Mouse (Mus musculus) heart, embryonic 16.5 days (tissue): ENCODE measurements around the gene Slu7. TPM values are rescaled to one million over a fixed set of nuclear protein-coding genes. Genes with fewer than 3 reads are reported as not detected.

Source experiments
- ATAC-seq: fragments of 200-750 bp; cut with Nextera tagmentation; replicated peaks from 2 replicates; pipeline ENCODE4 v1.8.0; 2017; ENCODE audit warnings: moderate number of reproducible peaks; ENCODE audit not compliant: insufficient read depth, low FRiP score; ENCODE audit errors: extremely low read depth
- H3K27ac ChIP-seq: fragments of 300-500 bp; sonication (generic); 2 replicates; pipeline ENCODE4 v1.5.1; 2014; ENCODE audit warnings: mild to moderate bottlenecking, low read length, control low read depth, moderate library complexity
- H3K27me3 ChIP-seq: fragments of 300-500 bp; sonication (generic); 2 replicates; pipeline ENCODE4 v1.6.1; 2014; ENCODE audit warnings: low read length, mixed read lengths; ENCODE audit not compliant: control insufficient read depth, insufficient read depth
- H3K36me3 ChIP-seq: fragments of 300-500 bp; sonication (generic); 2 replicates; pipeline ENCODE4 v1.6.1; 2014; ENCODE audit not compliant: control insufficient read depth, insufficient read depth
- H3K4me1 ChIP-seq: fragments of 300-500 bp; sonication (generic); 2 replicates; pipeline ENCODE4 v1.6.1; 2014; ENCODE audit warnings: low read length, mixed read lengths; ENCODE audit not compliant: control insufficient read depth, insufficient read depth
- H3K4me2 ChIP-seq: fragments of 300-500 bp; sonication (generic); 2 replicates; pipeline ENCODE4 v1.6.1; 2014; ENCODE audit warnings: low read depth, mild to moderate bottlenecking, control low read depth, low read length
- H3K4me3 ChIP-seq: fragments of 300-500 bp; sonication (generic); 2 replicates; pipeline ENCODE4 v1.5.1; 2014; ENCODE audit warnings: mild to moderate bottlenecking, control low read depth, low read length
- H3K9ac ChIP-seq: fragments of 300-500 bp; sonication (generic); 2 replicates; pipeline ENCODE4 v1.6.1; 2014; ENCODE audit warnings: low read length, control low read depth
- H3K9me3 ChIP-seq: fragments of 300-500 bp; sonication (generic); replicated peaks from 2 replicates; pipeline ENCODE4 v1.6.1; 2016; ENCODE audit warnings: low read length; ENCODE audit not compliant: control insufficient read depth
- WGBS: fragments of 180-500 bp; shearing (Covaris S2); extraction: QIAGEN DNeasy Blood & Tissue Kit; methylation state at CpG from one replicate; pipeline ENCODE4 v1.1.7; 2014; 5-methylcytosine and 5-hydroxymethylcytosine counted together
- polyA plus RNA-seq: library from polyadenylated mRNA; unstranded; fragments of >200 nt; fragmentation: Nextera tagmentation; extraction: Ambion mirVana; gene quantifications from 2 replicates; pipeline ENCODE4 v1.2.1, GENCODE M21; 2015

Slu7 gene
- polyA plus RNA-seq, 1 experiment from 2014 or later: 40.5 TPM

DNA sequence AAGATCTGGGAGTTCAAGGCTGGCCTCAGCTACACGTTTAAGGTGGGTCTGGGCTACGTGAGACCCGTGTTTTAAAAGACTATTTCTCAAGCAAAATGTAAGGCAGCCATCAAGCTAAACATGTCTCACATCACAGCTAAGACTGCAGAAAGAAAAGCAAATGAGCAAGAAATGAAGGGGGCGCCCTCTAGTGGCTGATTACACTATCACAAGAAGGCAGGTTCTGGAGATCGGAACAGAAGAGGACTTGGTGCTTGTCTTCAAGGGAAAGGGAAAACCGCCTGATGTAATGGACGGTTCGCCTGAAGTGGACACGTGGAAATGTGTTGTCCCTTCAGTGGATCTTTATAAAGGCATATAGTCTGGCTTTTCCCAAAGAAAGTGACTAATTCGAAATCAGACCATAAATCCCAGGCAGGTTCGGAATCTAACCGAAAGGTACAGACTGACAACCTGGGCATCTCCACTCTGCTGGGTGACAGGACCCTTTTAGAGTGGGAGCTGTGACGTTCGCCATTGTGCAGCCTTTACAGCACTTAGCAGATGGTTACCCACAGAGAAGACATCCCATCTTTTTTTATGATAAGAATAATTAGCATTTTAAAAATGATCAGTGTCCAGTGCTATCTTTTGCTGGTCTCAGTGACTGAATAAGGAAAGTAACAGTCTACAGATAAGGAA is 20.6 kb upstream of the Slu7 start:
- WGBS: 21% methylated on average over 14 of the region's 14 CpGs
- no peak for ATAC-seq
- no peaks in the 10 kb centered on the region for H3K27me3 ChIP-seq
- no peak overlapping the region for H3K4me2 ChIP-seq
- no peak overlapping the region for H3K9ac ChIP-seq
- no peaks in the 10 kb centered on the region for H3K9me3 ChIP-seq
- no peaks in the 10 kb centered on the region for H3K4me1 ChIP-seq
- no peaks in the 10 kb centered on the region for H3K36me3 ChIP-seq
- H3K27ac ChIP-seq: no peak overlapping the region
- no peak overlapping the region for H3K4me3 ChIP-seq

DNA sequence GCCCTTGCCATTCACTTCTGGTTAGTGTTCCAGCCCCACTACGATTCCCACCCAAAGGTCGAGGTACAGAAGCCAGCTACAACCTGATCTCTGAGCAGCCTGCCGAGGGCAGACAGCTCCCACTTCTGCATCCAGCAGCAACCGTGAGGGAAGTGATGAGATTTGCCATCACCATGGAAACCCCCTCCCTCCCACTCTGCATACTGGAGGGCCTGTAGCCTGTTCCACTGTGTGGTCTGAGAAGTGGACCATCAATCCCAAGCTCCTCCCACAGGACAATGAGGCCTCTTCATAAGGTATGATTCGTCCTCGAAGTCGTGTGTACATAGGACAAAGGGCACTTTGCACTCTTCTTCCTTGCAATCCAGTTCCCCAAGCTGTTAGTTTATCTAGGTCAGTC is 16.3 kb upstream of the Slu7 start:
- no peaks in the 10 kb centered on the region for H3K27me3 ChIP-seq
- no peak overlapping the region for H3K9ac ChIP-seq
- no peak for ATAC-seq
- no peaks in the 10 kb centered on the region for H3K9me3 ChIP-seq
- 52% methylated on average over 7 of the region's 7 CpGs for WGBS
- H3K4me3 ChIP-seq: no peak overlapping the region
- H3K4me1 ChIP-seq: no peaks in the 10 kb centered on the region
- no peak overlapping the region for H3K27ac ChIP-seq
- no peak overlapping the region for H3K4me2 ChIP-seq
- H3K36me3 ChIP-seq: peaks cover 6% of the 10 kb centered on the region; the same call in 1 of the 2 replicates

DNA sequence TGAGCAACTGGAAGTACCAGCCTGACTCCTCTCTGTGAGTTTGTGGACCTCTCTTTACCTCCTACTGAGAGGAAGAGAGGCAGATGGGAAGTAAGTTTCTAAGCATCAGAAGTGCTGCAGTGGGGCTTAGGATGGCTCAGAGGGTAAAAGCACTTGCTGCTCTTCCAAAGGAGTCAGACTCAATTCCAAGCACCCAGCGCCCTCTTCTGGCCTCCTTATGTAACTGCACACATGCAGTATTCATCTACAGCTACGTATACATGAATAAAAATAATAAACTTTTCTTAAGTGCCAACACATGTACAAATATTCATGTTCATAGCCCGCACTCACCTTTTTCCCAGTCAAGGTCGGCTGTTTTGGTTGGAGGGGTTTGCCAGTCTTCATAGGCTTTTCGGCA is 9.2 kb upstream of the Slu7 start:
- no peak overlapping the region for H3K4me3 ChIP-seq
- H3K9ac ChIP-seq: no peak overlapping the region
- no peaks in the 10 kb centered on the region for H3K27me3 ChIP-seq
- no peak overlapping the region for H3K4me2 ChIP-seq
- ATAC-seq: no peak
- H3K4me1 ChIP-seq: peaks cover 10% of the 10 kb centered on the region
- 78% methylated on average over 5 of the region's 5 CpGs for WGBS
- peaks cover 19% of the 10 kb centered on the region for H3K36me3 ChIP-seq
- H3K9me3 ChIP-seq: no peaks in the 10 kb centered on the region; the same call in 1 of the 2 replicates
- no peak overlapping the region for H3K27ac ChIP-seq

DNA sequence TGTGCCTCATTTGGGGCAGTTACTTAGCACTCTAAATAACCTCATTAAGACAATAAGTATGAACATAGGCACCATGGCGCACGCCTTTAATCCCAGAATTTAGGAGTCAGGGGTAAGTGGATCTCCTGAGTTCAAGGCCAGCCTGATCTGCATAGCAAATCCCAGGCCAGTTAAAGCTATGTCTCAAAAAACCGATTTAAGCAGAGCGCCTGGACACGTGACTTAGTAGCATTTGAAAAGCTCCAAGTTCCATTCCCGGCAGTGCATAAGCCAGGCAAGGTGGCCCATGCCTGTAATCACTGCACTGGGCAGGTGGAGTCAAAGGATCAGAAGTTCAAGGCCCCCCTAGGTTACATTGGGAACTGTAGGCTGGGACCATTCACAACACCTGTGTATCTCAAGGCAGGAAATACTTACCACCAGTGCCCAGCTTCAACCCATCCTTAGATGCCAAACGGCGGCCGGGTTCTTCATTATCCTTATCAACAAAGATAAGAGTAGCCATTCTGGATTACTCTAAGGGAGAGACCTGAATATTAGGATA is 8.3 kb upstream of the Slu7 start:
- Histone ChIP-seq H3K27ac (no peak overlapping the region), H3K9ac (peak overlapping the region; percentile 88), H3K4me2 (peak overlapping the region; percentile 74), H3K9me3 (no peaks in the 10 kb centered on the region; the same call in 1 of the 2 replicates), H3K36me3 (peaks cover 19% of the 10 kb centered on the region), H3K4me3 (peak overlapping the region; percentile 84), H3K27me3 (no peaks in the 10 kb centered on the region), H3K4me1 (peaks cover 10% of the 10 kb centered on the region)
- 66% methylated on average over 9 of the region's 9 CpGs for WGBS
- ATAC-seq: no peak

DNA sequence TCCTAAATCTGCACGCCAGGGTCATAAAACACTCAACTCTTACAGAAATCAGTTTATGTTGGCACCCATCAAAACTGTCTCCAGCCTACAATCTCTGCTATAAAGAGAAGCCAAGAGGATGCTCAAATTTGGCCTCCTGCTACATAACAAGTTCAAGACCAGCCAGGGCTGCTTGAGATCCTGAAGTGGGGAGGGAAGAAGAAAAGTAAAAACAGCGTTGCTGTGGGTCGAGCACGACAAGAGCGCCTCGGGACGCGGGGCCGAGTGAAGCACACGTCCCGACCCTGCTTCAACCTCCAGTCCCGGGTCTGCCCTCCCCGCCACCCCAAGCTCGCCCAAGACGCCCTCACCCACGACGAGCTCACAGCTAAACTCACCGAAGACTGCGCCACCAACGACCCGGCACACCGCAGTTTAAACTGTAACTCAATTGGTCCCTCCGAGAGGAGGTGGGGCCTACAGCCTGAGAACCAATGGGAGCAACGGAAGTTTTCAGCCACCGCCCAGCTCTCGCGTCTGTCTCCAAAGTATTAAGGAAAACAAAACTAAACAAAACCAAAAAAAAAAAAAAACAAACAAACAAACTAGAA is 7.6 kb upstream of the Slu7 start, which contains the start of gene Pttg1:
Gene Pttg1, minus strand, starts transcription at position 428 of the 590 bp plus-strand sequence.
- Histone ChIP-seq H3K36me3 (peaks cover 17% of the 10 kb centered on the region), H3K4me3 (peak within 1 kb of the TSS; percentile 84), H3K4me2 (peak within 1 kb of the TSS; percentile 74), H3K9ac (peak within 1 kb of the TSS; percentile 88), H3K9me3 (no peaks in the 10 kb centered on the region; the same call in 1 of the 2 replicates), H3K27me3 (no peaks in the 10 kb centered on the region), H3K4me1 (peaks cover 10% of the 10 kb centered on the region), H3K27ac (peak within 1 kb of the TSS; percentile 90)
- WGBS: 4% methylated on average over 25 of the region's 27 CpGs
- ATAC-seq: peak; percentile 94

DNA sequence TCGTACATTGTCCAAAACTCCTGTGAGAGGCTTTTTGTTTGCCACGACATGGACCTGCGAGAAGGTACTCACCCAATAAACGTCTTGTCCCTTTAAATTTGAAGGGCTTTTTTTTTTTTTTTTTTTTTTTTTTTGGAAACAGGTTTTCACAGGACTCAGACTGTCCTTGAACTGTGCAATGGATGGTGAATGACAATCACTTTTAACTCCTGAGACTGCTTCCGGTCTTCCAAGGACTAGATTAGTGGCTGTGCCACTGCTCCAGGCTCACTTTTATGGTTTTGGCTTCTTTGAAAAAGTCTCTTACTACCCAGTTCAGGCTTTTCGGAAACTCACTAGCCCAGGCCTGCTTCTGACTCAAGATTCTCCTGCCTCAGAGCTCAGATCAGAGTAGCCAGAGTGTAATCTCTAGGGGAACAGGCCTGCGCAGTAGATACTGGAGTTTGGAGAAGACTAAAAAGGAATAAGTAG is 7.1 kb upstream of the Slu7 start:
- ATAC-seq: peak; percentile 67; the same call in 1 of the 2 replicates
- no peaks in the 10 kb centered on the region for H3K27me3 ChIP-seq
- 16% methylated on average over 7 of the region's 7 CpGs for WGBS
- peaks cover 14% of the 10 kb centered on the region for H3K36me3 ChIP-seq
- H3K4me3 ChIP-seq: peak overlapping the region; percentile 84
- peak overlapping the region; percentile 88 for H3K9ac ChIP-seq
- peak overlapping the region; percentile 74 for H3K4me2 ChIP-seq
- H3K4me1 ChIP-seq: peaks cover 10% of the 10 kb centered on the region
- peak overlapping the region; percentile 90 for H3K27ac ChIP-seq
- H3K9me3 ChIP-seq: no peaks in the 10 kb centered on the region; the same call in 1 of the 2 replicates

DNA sequence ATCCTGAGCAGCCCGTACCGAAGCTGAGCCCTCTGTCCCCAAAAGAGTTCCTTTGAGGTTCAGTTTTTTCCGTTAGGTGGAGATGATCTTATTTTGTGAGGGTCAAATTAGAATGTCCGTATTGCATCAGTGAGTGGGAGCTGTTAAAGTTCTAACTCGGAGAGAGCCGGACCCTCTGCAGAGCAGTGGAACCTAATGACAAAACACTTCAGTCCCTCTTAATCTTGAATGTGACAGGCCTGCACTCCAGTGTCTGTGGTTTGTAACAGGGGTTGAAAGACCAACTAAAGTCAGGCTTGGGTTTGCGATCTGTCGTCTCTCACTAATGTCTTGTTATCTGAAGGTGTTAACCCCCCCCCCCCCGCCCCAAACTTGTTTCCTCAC is 472 bp downstream of the Slu7 start:
- H3K36me3 ChIP-seq: peaks cover 15% of the 10 kb centered on the region
- ATAC-seq: peak; percentile 40; the same call in 1 of the 2 replicates
- H3K27ac ChIP-seq: peak overlapping the region; percentile 36
- peak overlapping the region; percentile 85 for H3K4me2 ChIP-seq
- no peaks in the 10 kb centered on the region for H3K9me3 ChIP-seq
- H3K27me3 ChIP-seq: no peaks in the 10 kb centered on the region
- peaks cover 8% of the 10 kb centered on the region for H3K4me1 ChIP-seq
- peak overlapping the region; percentile 93 for H3K4me3 ChIP-seq
- WGBS: 2% methylated on average over 9 of the region's 9 CpGs
- peak overlapping the region; percentile 84 for H3K9ac ChIP-seq

DNA sequence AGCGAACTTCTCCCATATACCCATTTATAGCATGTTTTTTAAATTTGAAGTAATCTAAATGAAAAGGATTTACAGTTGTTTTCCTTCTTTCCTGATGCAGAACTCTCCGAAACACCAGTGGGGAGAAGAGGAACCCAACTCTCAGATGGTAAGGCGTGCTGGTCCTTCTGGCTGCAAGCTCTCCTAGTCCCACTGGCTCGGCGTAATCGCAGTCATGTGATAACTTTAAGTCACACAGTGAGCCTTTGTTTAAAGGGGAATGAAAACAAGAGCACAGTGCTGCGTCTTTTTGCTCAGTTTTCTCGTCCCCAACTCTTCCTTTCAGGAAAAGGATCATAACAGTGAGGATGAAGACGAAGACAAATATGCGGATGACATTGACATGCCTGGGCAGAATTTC is 7.6 kb downstream of the Slu7 start:
- 95% methylated on average over 10 of the region's 10 CpGs for WGBS
- ATAC-seq: no peak
- Histone ChIP-seq H3K4me1 (no peaks in the 10 kb centered on the region), H3K27me3 (no peaks in the 10 kb centered on the region), H3K4me3 (no peak overlapping the region), H3K27ac (no peak overlapping the region), H3K9ac (no peak overlapping the region), H3K4me2 (no peak overlapping the region), H3K9me3 (no peaks in the 10 kb centered on the region), H3K36me3 (peaks cover 81% of the 10 kb centered on the region)

DNA sequence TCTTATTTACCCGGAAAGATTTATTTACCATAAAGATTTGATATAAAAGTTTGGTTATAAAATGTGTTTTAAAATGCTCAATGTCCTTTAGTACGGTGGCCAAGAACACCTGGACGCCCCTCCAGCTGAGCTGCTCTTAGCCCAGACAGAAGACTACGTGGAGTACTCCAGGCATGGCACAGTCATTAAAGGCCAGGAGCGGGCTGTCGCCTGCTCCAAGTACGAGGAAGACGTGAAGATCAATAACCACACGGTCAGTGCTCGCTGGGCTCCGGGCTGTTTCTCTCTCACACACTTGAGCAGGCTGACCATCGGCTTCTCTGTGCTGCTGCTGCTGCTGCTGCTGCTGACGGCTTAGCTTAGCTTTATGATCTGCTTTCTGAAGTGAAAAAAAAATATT is 9.6 kb downstream of the Slu7 start:
- H3K27me3 ChIP-seq: no peaks in the 10 kb centered on the region
- H3K27ac ChIP-seq: no peak overlapping the region
- ATAC-seq: no peak
- H3K9me3 ChIP-seq: no peaks in the 10 kb centered on the region
- H3K9ac ChIP-seq: no peak overlapping the region
- 93% methylated on average over 13 of the region's 13 CpGs for WGBS
- H3K4me3 ChIP-seq: no peak overlapping the region
- peaks cover 84% of the 10 kb centered on the region for H3K36me3 ChIP-seq
- H3K4me1 ChIP-seq: no peaks in the 10 kb centered on the region
- H3K4me2 ChIP-seq: no peak overlapping the region
